Mouse (Mus musculus): ENCODE results near the gene Naglu.

DNA sequence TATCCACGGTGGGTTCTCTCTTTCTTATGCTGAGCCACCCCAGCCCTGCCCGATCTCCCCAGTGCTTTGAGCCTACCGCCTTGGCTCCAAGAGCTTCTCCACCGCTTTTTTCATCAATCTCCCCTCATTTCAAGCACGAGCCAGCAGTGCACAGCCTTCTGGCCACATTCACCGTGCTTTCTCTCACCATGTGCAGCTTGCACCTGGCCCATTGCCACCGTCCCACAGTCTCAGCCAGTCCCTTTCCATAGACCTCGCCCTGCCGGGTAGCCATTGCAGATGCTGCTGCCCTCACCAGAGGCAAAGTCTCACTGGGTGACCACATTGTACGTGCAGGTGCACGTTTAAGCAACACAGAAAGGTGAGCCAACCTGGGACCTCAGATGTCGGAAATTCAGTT lies 46.4 kb upstream of the Naglu start:
- no peak for TF ChIP-seq TAL1 (IDR thresholded peaks at IDR 0.05; ENCODE audit: low read length)
- no peak for TF ChIP-seq GATA1 (IDR thresholded peaks at IDR 0.05; ENCODE audit: low read length)

All from erythroblast, embryonic 14.5 days (primary cell).